Mouse (Mus musculus): ENCODE results near the gene Mgrn1. TPM values are rescaled to one million over a fixed set of nuclear protein-coding genes. Genes with fewer than 3 reads are reported as not detected.

The Mgrn1 gene
- polyA plus RNA-seq, 1 experiment from 2014 or later, result 75.6 TPM

DNA sequence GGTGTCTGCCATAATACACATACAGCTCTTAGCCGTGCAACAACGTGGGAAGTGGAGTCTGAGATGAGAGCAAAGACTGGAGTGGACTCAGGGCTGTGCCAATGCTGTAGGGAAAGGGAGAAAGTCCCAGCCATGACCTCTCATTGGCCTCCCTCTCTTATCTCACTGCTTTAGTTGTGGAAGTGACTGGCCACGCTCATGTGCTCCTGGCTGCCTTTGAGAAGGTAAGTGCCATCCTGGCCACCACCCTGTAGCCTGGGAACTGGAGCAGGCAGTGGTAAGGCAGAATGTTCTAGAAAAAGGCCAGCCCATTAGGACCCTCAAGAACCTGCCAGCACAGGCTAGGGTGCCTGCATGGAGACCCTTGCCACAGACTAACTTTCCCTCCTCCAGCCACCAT lies 29.9 kb downstream of the Mgrn1 start:
- no peak for TF ChIP-seq CTCF (IDR thresholded peaks at IDR 0.05)
- DNase-seq (ENCODE audit: low spot score) (no peak), ATAC-seq (no peak)
- 76% methylated on average over 3 of the region's 3 CpGs for WGBS
- peaks cover 16% of the 10 kb centered on the region for H3K4me1 ChIP-seq (ENCODE audit: insufficient read depth, low read depth, low read length)
- H3K27me3 ChIP-seq (replicated peaks; ENCODE audit: insufficient read depth, low read length), result no peaks in the 10 kb centered on the region
- H3K36me3 ChIP-seq (ENCODE audit: insufficient read depth, low read length), result peaks cover 37% of the 10 kb centered on the region
- no peak overlapping the region for H3K4me2 ChIP-seq (replicated peaks; ENCODE audit: low read depth, low read length)
- H3K9me3 ChIP-seq (ENCODE audit: low read length), result no peaks in the 10 kb centered on the region
- H3K27ac ChIP-seq (ENCODE audit: low read length), result no peak overlapping the region
- H3K4me3 ChIP-seq (ENCODE audit: low read depth, low read length), result no peak overlapping the region
- no peak overlapping the region for H3K9ac ChIP-seq (replicated peaks; ENCODE audit: low read depth)

DNA sequence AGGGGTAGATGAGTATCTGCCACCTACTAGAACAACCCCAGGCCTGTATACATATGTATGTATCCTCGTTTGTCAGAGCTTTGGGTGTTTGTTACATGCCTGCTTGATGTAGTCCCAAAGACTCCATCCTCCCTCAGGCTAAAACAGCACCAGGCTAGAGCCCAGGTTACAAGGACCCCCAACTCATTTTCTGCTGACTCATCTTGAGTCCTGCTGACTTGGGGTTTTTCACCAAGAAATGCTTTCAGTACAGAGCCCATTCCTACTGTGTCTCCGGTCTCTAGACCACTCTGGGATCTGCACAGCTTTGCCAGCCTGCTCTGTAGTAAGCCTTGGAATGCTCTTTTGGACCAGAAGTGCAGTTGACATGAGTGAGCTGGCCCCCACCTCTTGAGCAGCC lies 30.6 kb downstream of the Mgrn1 start:
- Histone ChIP-seq H3K27me3 (replicated peaks; ENCODE audit: insufficient read depth, low read length) (no peaks in the 10 kb centered on the region), H3K4me3 (ENCODE audit: low read depth, low read length) (no peak overlapping the region), H3K4me2 (replicated peaks; ENCODE audit: low read depth, low read length) (no peak overlapping the region), H3K4me1 (ENCODE audit: insufficient read depth, low read depth, low read length) (peaks cover 16% of the 10 kb centered on the region), H3K27ac (ENCODE audit: low read length) (no peak overlapping the region), H3K9me3 (ENCODE audit: low read length) (no peaks in the 10 kb centered on the region), H3K9ac (replicated peaks; ENCODE audit: low read depth) (no peak overlapping the region), H3K36me3 (ENCODE audit: insufficient read depth, low read length) (peaks cover 31% of the 10 kb centered on the region)
- DNase-seq (ENCODE audit: low spot score), result no peak
- no peak for ATAC-seq
- TF ChIP-seq EP300 (IDR thresholded peaks at IDR 0.05) (no peak), CTCF (IDR thresholded peaks at IDR 0.05) (no peak)
- 74% methylated on average over 2 of the region's 2 CpGs for WGBS

DNA sequence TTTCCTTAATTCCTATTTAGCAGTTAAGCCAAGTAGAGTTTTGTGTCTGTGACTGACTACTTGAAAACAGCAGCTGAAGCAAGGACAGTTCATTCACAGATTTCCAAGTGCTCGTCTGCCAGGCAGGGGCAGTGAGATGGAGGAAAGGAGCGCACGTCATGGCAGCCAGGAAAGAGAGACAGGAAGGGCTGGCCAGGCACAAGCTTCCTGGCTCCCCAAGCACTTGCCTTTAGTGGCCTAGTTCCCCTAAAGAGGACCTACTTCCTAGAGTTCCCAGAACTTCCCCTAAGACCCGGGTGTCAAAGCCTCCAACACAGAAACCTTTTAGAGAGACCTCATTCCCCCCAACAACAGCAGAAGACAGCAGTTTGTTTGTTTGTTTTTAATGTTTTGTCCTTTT lies 34.5 kb downstream of the Mgrn1 start:
- Histone ChIP-seq H3K4me3 (ENCODE audit: low read depth, low read length) (no peak overlapping the region), H3K27me3 (replicated peaks; ENCODE audit: insufficient read depth, low read length) (no peaks in the 10 kb centered on the region), H3K9ac (replicated peaks; ENCODE audit: low read depth) (no peak overlapping the region), H3K4me2 (replicated peaks; ENCODE audit: low read depth, low read length) (no peak overlapping the region), H3K36me3 (ENCODE audit: insufficient read depth, low read length) (peaks cover 47% of the 10 kb centered on the region), H3K9me3 (ENCODE audit: low read length) (no peaks in the 10 kb centered on the region), H3K27ac (ENCODE audit: low read length) (peak overlapping the region; percentile 54), H3K4me1 (ENCODE audit: insufficient read depth, low read depth, low read length) (no peaks in the 10 kb centered on the region)
- TF ChIP-seq EP300 (IDR thresholded peaks at IDR 0.05) (0 out of 2 replicates have a peak, but pooled peaks have one; percentile 9), CTCF (IDR thresholded peaks at IDR 0.05) (no peak)
- 58% methylated on average over 4 of the region's 4 CpGs for WGBS
- ATAC-seq (peak; percentile 65), DNase-seq (ENCODE audit: low spot score) (peak; percentile 42)

DNA sequence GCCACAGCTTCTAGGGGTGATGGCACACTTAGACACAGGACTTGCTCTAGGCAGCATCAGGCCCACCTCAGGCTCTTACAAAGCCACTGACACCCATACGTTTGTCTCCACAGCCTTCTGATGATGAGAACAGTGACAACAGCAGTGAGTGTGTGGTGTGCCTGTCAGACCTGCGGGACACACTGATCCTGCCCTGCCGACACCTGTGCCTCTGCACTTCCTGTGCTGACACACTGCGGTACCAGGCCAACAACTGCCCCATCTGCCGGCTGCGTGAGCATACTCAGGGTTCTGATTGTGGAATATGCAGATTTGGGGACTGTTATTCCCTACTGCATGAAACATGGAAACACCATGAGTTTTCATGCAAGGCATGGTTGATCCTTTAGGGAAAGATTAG lies 36.4 kb downstream of the Mgrn1 start:
- ATAC-seq, result no peak
- no peak overlapping the region for H3K4me2 ChIP-seq (replicated peaks; ENCODE audit: low read depth, low read length)
- H3K9me3 ChIP-seq (ENCODE audit: low read length), result no peaks in the 10 kb centered on the region
- WGBS, result 86% methylated on average over 6 of the region's 6 CpGs
- TF ChIP-seq CTCF (IDR thresholded peaks at IDR 0.05), result no peak
- no peak for TF ChIP-seq EP300 (IDR thresholded peaks at IDR 0.05)
- DNase-seq (ENCODE audit: low spot score), result no peak
- H3K4me1 ChIP-seq (ENCODE audit: insufficient read depth, low read depth, low read length), result no peaks in the 10 kb centered on the region
- no peak overlapping the region for H3K4me3 ChIP-seq (ENCODE audit: low read depth, low read length)
- peaks cover 47% of the 10 kb centered on the region; the same call in 1 of the 2 replicates for H3K36me3 ChIP-seq (ENCODE audit: insufficient read depth, low read length)
- no peak overlapping the region for H3K27ac ChIP-seq (ENCODE audit: low read length)
- H3K27me3 ChIP-seq (replicated peaks; ENCODE audit: insufficient read depth, low read length), result no peaks in the 10 kb centered on the region
- H3K9ac ChIP-seq (replicated peaks; ENCODE audit: low read depth), result no peak overlapping the region

DNA sequence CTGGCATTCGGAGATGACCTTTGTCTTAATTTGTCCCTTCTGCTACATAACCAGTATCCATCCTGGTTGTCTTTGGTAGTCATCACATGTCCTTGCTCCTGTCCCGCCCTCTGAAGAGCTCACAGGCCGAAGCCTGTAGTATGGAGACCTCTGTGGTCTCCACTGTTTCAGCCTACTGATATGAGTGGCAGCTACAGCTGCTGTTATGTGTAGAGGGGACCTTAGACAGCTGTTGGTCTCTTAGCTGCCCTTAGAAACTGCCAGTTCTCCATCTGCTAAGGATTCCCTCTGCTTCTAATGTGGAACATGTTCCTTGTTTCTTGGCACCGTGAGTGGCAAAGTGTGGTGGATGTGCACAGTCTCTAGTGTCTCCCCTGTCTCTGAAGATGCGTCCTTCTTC lies 37.9 kb downstream of the Mgrn1 start:
- no peak overlapping the region for H3K9ac ChIP-seq (replicated peaks; ENCODE audit: low read depth)
- TF ChIP-seq EP300 (IDR thresholded peaks at IDR 0.05) (no peak), CTCF (IDR thresholded peaks at IDR 0.05) (no peak)
- no peaks in the 10 kb centered on the region for H3K4me1 ChIP-seq (ENCODE audit: insufficient read depth, low read depth, low read length)
- no peaks in the 10 kb centered on the region for H3K9me3 ChIP-seq (ENCODE audit: low read length)
- DNase-seq (ENCODE audit: low spot score), result no peak
- no peak overlapping the region for H3K27ac ChIP-seq (ENCODE audit: low read length)
- H3K36me3 ChIP-seq (ENCODE audit: insufficient read depth, low read length), result peaks cover 47% of the 10 kb centered on the region; the same call in 1 of the 2 replicates
- ATAC-seq, result no peak
- H3K4me3 ChIP-seq (ENCODE audit: low read depth, low read length), result no peak overlapping the region
- 94% methylated on average over 5 of the region's 5 CpGs for WGBS
- H3K27me3 ChIP-seq (replicated peaks; ENCODE audit: insufficient read depth, low read length), result no peaks in the 10 kb centered on the region
- no peak overlapping the region for H3K4me2 ChIP-seq (replicated peaks; ENCODE audit: low read depth, low read length)

DNA sequence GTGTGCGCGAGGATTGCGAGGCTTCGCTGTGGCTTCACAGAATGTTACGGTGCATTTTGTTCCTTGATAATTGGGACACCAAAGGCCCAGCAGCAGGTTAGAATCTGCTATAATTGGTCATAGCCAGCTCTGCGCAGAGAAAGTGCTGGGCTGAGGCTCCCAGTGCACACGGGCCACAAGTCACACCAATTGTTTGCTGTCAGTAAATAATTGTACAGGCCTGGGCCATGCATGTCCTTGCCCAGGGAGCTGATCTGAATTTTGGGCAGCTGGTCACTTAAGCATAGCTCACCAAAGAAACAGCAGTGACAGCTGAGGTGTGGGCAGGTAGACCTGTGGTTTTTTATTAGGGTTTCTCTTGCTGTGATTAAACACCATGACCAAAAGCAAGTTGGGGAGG lies 41.9 kb downstream of the Mgrn1 start:
- no peak overlapping the region for H3K9ac ChIP-seq (replicated peaks; ENCODE audit: low read depth)
- no peaks in the 10 kb centered on the region for H3K4me1 ChIP-seq (ENCODE audit: insufficient read depth, low read depth, low read length)
- H3K4me3 ChIP-seq (ENCODE audit: low read depth, low read length), result no peak overlapping the region
- no peak for ATAC-seq
- WGBS, result 91% methylated on average over 7 of the region's 7 CpGs
- H3K4me2 ChIP-seq (replicated peaks; ENCODE audit: low read depth, low read length), result no peak overlapping the region
- H3K27ac ChIP-seq (ENCODE audit: low read length), result no peak overlapping the region
- DNase-seq (ENCODE audit: low spot score), result no peak
- H3K9me3 ChIP-seq (ENCODE audit: low read length), result no peaks in the 10 kb centered on the region
- peaks cover 60% of the 10 kb centered on the region; the same call in 1 of the 2 replicates for H3K36me3 ChIP-seq (ENCODE audit: insufficient read depth, low read length)
- TF ChIP-seq CTCF (IDR thresholded peaks at IDR 0.05) (no peak), EP300 (IDR thresholded peaks at IDR 0.05) (no peak)
- no peaks in the 10 kb centered on the region for H3K27me3 ChIP-seq (replicated peaks; ENCODE audit: insufficient read depth, low read length)

DNA sequence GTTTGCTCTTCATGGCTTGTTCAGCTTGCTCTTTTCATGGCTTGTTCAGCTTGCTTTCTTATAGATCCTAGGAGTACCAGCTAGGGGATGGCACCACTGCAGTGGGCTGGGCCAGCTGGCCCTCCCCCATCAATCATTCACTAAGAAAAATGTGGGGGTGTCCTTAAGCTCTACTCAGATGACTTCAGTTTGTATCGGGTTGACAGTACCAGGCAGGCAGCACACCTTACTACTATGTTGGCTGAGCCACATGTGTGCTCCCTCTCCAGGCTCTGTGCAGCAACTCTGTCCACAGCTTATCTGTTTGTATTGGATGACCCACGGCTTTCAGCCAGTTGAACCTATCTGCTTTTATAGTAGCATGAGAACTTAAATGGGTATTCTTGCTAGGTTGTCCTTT lies 42.4 kb downstream of the Mgrn1 start:
- Histone ChIP-seq H3K9me3 (ENCODE audit: low read length) (no peaks in the 10 kb centered on the region), H3K27me3 (replicated peaks; ENCODE audit: insufficient read depth, low read length) (no peaks in the 10 kb centered on the region), H3K27ac (ENCODE audit: low read length) (no peak overlapping the region), H3K36me3 (ENCODE audit: insufficient read depth, low read length) (peaks cover 59% of the 10 kb centered on the region), H3K4me2 (replicated peaks; ENCODE audit: low read depth, low read length) (no peak overlapping the region), H3K9ac (replicated peaks; ENCODE audit: low read depth) (no peak overlapping the region), H3K4me1 (ENCODE audit: insufficient read depth, low read depth, low read length) (no peaks in the 10 kb centered on the region), H3K4me3 (ENCODE audit: low read depth, low read length) (no peak overlapping the region)
- no peak for ATAC-seq
- WGBS, result 70% methylated on average over 2 of the region's 2 CpGs
- DNase-seq (ENCODE audit: low spot score), result no peak
- TF ChIP-seq CTCF (IDR thresholded peaks at IDR 0.05) (no peak), EP300 (IDR thresholded peaks at IDR 0.05) (no peak)
